Mouse (Mus musculus): ENCODE results near the gene Asic2.
A peak's percentile ranks its signal among the peaks of the same experiment; 100 is the strongest.

Gene Asic2

GRCm38 (mm10) chr11:81454921-81455320 is 513.3 kb downstream of the Asic2 start:
- peak; percentile 36 for DNase-seq (ENCODE audit: inconsistent ontology term)

GRCm38 (mm10) chr11:81454111-81454510 is 514.1 kb downstream of the Asic2 start:
- no peak for DNase-seq (ENCODE audit: inconsistent ontology term)

- DNase-seq (ENCODE audit: inconsistent ontology term): peak; percentile 90
Measured at GRCm38 (mm10) chr11:81449271-81449705, 519.0 kb downstream of the Asic2 start.

GRCm38 (mm10) chr11:81446347-81446746 is 521.9 kb downstream of the Asic2 start:
- no peak for DNase-seq (ENCODE audit: inconsistent ontology term)

GRCm38 (mm10) chr11:81426857-81427256 is 541.4 kb downstream of the Asic2 start:
- DNase-seq (ENCODE audit: inconsistent ontology term): no peak

GRCm38 (mm10) chr11:81419112-81419511 is 549.1 kb downstream of the Asic2 start:
- no peak for DNase-seq (ENCODE audit: inconsistent ontology term)

- no peak for DNase-seq (ENCODE audit: inconsistent ontology term)
Measured at GRCm38 (mm10) chr11:81418027-81418426, 550.2 kb downstream of the Asic2 start.

GRCm38 (mm10) chr11:81416319-81416718 is 551.9 kb downstream of the Asic2 start:
- DNase-seq (ENCODE audit: inconsistent ontology term): no peak

- peak; percentile 77 for DNase-seq (ENCODE audit: inconsistent ontology term)
Measured at GRCm38 (mm10) chr11:81414596-81414995, 553.7 kb downstream of the Asic2 start.

GRCm38 (mm10) chr11:81411251-81411650 is 557.0 kb downstream of the Asic2 start:
- DNase-seq (ENCODE audit: inconsistent ontology term): peak; percentile 67

- no peak for DNase-seq (ENCODE audit: inconsistent ontology term)
Measured at GRCm38 (mm10) chr11:81405951-81406350, 562.3 kb downstream of the Asic2 start.

GRCm38 (mm10) chr11:81402263-81402662 is 566.0 kb downstream of the Asic2 start:
- peak; percentile 48 for DNase-seq (ENCODE audit: inconsistent ontology term)

- no peak for DNase-seq (ENCODE audit: inconsistent ontology term)
Measured at GRCm38 (mm10) chr11:81392855-81393254, 575.4 kb downstream of the Asic2 start.

- no peak for DNase-seq (ENCODE audit: inconsistent ontology term)
Measured at GRCm38 (mm10) chr11:81386185-81386584, 582.1 kb downstream of the Asic2 start.

GRCm38 (mm10) chr11:81385547-81385946 is 582.7 kb downstream of the Asic2 start:
- DNase-seq (ENCODE audit: inconsistent ontology term): no peak

GRCm38 (mm10) chr11:81374841-81375240 is 593.4 kb downstream of the Asic2 start:
- peak; percentile 48 for DNase-seq (ENCODE audit: inconsistent ontology term)

- DNase-seq (ENCODE audit: inconsistent ontology term): no peak
Measured at GRCm38 (mm10) chr11:81374003-81374710, 594.1 kb downstream of the Asic2 start.

- no peak for DNase-seq (ENCODE audit: inconsistent ontology term)
Measured at GRCm38 (mm10) chr11:81371545-81371944, 596.7 kb downstream of the Asic2 start.

- DNase-seq (ENCODE audit: inconsistent ontology term): peak; percentile 9
Measured at GRCm38 (mm10) chr11:81370426-81370810, 597.8 kb downstream of the Asic2 start.

- no peak for DNase-seq (ENCODE audit: inconsistent ontology term)
Measured at GRCm38 (mm10) chr11:81369497-81370425, 598.5 kb downstream of the Asic2 start.

GRCm38 (mm10) chr11:81364442-81364841 is 603.8 kb downstream of the Asic2 start:
- no peak for DNase-seq (ENCODE audit: inconsistent ontology term)

GRCm38 (mm10) chr11:81362461-81362860 is 605.8 kb downstream of the Asic2 start:
- DNase-seq (ENCODE audit: inconsistent ontology term): no peak

GRCm38 (mm10) chr11:81361040-81361439 is 607.2 kb downstream of the Asic2 start:
- no peak for DNase-seq (ENCODE audit: inconsistent ontology term)
